Mouse (Mus musculus) ES-Bruce4 (cell line): Measurements from ENCODE around the gene Zfp36l1.

ENCODE experiments used
- CTCF ChIP-seq: IDR thresholded peaks from one replicate; pipeline ENCODE4 v1.8.1; 2011; ENCODE audit warnings: low read depth, low read length
- POLR2A ChIP-seq: IDR thresholded peaks from one replicate; pipeline ENCODE4 v1.8.1; 2011; ENCODE audit warnings: low read length; ENCODE audit not compliant: insufficient read depth

- TF ChIP-seq POLR2A (no peak), CTCF (no peak)
Measured at GRCm38 (mm10) chr12:80124756-80125155, 11.9 kb upstream of the Zfp36l1 start.
